Mouse (Mus musculus) stomach, embryonic 15.5 days (tissue): ENCODE measurements around the gene Srgap1. TPM values are rescaled to one million over a fixed set of nuclear protein-coding genes. Genes with fewer than 3 reads are reported as not detected.

Experiments used
- ATAC-seq: fragments of 200-750 bp; cut with Nextera tagmentation; 2 replicates; pipeline ENCODE4 v1.8.0; 2017; ENCODE audit warnings: low read depth, moderate number of reproducible peaks, moderate TSS enrichment; ENCODE audit not compliant: insufficient read depth, low FRiP score
- H3K27ac ChIP-seq: fragments of 300-500 bp; sonication (generic); 2 replicates; pipeline ENCODE4 v1.5.1; 2015; ENCODE audit warnings: mild to moderate bottlenecking, inconsistent platforms
- H3K27me3 ChIP-seq: fragments of 300-500 bp; sonication (generic); replicated peaks from 2 replicates; pipeline ENCODE4 v1.6.1; 2015; ENCODE audit warnings: inconsistent platforms
- H3K36me3 ChIP-seq: fragments of 300-500 bp; sonication (generic); 2 replicates; pipeline ENCODE4 v1.6.1; 2015; ENCODE audit warnings: inconsistent platforms
- H3K4me1 ChIP-seq: fragments of 300-500 bp; sonication (generic); 2 replicates; pipeline ENCODE4 v1.6.1; 2015; ENCODE audit warnings: inconsistent platforms
- H3K4me2 ChIP-seq: fragments of 300-500 bp; sonication (generic); 2 replicates; pipeline ENCODE4 v1.6.1; 2015; ENCODE audit warnings: mild to moderate bottlenecking, inconsistent platforms
- H3K4me3 ChIP-seq: fragments of 300-500 bp; sonication (generic); replicated peaks from 2 replicates; pipeline ENCODE4 v1.5.1; 2015; ENCODE audit warnings: inconsistent platforms
- H3K9ac ChIP-seq: fragments of 300-500 bp; sonication (generic); 2 replicates; pipeline ENCODE4 v1.6.1; 2015; ENCODE audit warnings: inconsistent platforms
- H3K9me3 ChIP-seq: fragments of 300-500 bp; sonication (generic); 2 replicates; pipeline ENCODE4 v1.6.1; 2016; ENCODE audit warnings: inconsistent platforms
- WGBS: fragments of 180-500 bp; shearing (Covaris S2); methylation state at CpG from one replicate; pipeline ENCODE4 v1.1.7; 2015; 5-methylcytosine and 5-hydroxymethylcytosine counted together
- polyA plus RNA-seq: library from polyadenylated mRNA; unstranded; fragments of >200 nt; fragmentation: Nextera tagmentation; extraction: Ambion mirVana; gene quantifications from 2 replicates; pipeline ENCODE4 v1.2.1, GENCODE M21; 2015

The Srgap1 gene
- polyA plus RNA-seq, 1 experiment from 2014 or later = 10.0 TPM

DNA sequence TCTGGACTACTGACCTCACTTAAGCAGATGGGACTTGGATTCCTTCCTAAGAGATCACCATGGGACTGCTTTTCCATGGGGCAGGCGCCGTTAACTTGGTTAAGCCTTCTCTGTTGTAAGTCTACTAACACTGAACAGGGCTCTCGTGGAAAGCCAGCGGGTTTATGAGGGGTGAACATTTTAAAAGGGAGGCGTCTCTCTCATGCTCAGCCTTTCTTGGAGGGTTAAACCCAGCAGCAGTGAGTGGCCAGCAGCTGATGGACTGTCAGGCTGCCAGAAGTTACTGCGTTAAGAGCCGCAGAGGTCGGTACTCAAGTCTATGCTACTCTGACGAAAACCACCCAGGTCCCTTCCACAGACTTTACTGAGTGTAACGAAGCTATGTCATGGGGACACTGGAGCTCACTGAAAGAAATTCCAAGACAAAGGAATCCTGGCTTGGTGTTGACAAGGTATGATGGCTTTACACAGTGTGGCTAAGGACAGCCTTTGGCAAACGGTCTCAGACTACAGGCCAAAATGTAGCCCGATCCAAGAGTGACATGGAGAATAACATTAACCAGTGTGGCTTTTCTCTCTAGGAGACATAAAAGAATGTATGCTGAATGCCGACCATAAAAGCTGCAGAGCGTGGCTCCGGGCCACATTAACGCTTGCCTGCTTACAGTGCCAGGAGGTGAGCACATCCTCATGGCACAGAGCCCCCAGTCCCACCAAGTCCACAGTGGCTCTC lies 209.8 kb downstream of the Srgap1 start:
- H3K4me3 ChIP-seq = peak overlapping the region; percentile 20; the same call in 1 of the 2 replicates
- WGBS = 46% methylated on average over 16 of the region's 16 CpGs

DNA sequence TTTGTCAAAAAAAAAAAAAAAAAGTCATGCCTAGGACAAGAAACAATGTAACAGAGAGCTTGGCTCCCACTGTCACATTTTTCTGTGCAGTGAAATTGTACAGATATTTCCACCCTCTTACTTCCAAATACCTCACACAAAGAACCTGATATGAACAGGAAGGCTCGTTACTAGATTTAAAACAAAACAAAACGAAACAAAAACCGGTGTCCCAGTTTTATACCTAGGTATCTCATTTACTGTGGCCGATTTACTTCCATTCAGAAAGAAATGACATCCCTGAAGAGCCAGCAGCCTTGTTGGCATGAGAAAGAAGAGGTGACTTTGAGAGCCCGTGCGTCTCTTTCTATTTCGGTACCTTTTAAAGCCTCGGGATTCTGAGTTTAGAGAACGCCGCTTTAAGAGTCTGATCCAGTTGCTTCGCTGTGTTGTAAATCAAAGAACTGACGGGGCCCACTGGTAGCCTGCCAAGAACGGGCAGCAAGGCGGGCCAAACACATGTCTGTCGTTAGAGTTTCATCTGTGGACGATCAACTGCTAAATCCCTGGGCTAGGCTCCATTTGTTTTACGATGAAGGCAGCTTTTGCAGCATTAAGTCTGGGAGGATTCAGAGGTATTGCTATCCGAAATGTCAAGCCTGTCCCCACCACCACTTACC lies 210.5 kb downstream of the Srgap1 start:
- WGBS = 37% methylated on average over 18 of the region's 18 CpGs
- Histone ChIP-seq H3K4me3 (peak overlapping the region; percentile 20), H3K27ac (peak overlapping the region; percentile 83)

More for the DNA sequence above, 209.8 kb downstream of the Srgap1 start:
- H3K36me3 ChIP-seq = peaks cover 6% of the 10 kb centered on the region; the same call in 1 of the 2 replicates
- H3K9ac ChIP-seq = no peak overlapping the region
- peaks cover 3% of the 10 kb centered on the region; the same call in 1 of the 2 replicates for H3K4me1 ChIP-seq
- ATAC-seq = peak; percentile 72
- no peaks in the 10 kb centered on the region for H3K27me3 ChIP-seq
- H3K4me2 ChIP-seq = peak overlapping the region; percentile 37
- H3K9me3 ChIP-seq = no peaks in the 10 kb centered on the region
- H3K27ac ChIP-seq = peak overlapping the region; percentile 83

DNA sequence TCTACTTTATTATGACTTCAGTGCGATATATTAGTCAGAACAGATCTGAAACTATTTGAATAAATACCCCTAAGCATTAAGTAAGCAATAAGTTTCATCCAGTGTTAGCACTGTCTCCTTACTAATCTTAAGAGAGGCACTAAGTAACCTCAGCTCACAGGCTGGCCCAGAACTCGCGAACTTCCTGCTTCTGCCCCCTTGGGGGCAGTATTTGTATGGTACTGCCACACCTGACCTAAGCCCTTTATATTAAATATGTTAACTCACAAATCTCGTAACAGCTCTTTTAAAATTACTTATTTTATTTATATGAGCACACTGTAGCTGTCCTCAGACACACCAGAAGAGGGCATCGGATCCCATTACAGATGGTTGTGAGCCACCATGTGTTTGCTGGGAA lies 213.7 kb downstream of the Srgap1 start:
- WGBS = 86% methylated on average over 5 of the region's 5 CpGs
- peaks cover 3% of the 10 kb centered on the region; the same call in 1 of the 2 replicates for H3K4me1 ChIP-seq
- H3K27me3 ChIP-seq = no peaks in the 10 kb centered on the region
- no peak overlapping the region for H3K4me2 ChIP-seq
- H3K36me3 ChIP-seq = no peaks in the 10 kb centered on the region
- no peak for ATAC-seq
- no peak overlapping the region for H3K27ac ChIP-seq
- H3K9me3 ChIP-seq = no peaks in the 10 kb centered on the region
- no peak overlapping the region for H3K9ac ChIP-seq
- no peak overlapping the region for H3K4me3 ChIP-seq

More for the DNA sequence above, 210.5 kb downstream of the Srgap1 start:
- Histone ChIP-seq H3K9ac (no peak overlapping the region), H3K36me3 (peaks cover 6% of the 10 kb centered on the region; the same call in 1 of the 2 replicates), H3K27me3 (no peaks in the 10 kb centered on the region), H3K9me3 (no peaks in the 10 kb centered on the region), H3K4me1 (peaks cover 3% of the 10 kb centered on the region; the same call in 1 of the 2 replicates), H3K4me2 (peak overlapping the region; percentile 37)
- peak; percentile 78; the same call in 1 of the 2 replicates for ATAC-seq

DNA sequence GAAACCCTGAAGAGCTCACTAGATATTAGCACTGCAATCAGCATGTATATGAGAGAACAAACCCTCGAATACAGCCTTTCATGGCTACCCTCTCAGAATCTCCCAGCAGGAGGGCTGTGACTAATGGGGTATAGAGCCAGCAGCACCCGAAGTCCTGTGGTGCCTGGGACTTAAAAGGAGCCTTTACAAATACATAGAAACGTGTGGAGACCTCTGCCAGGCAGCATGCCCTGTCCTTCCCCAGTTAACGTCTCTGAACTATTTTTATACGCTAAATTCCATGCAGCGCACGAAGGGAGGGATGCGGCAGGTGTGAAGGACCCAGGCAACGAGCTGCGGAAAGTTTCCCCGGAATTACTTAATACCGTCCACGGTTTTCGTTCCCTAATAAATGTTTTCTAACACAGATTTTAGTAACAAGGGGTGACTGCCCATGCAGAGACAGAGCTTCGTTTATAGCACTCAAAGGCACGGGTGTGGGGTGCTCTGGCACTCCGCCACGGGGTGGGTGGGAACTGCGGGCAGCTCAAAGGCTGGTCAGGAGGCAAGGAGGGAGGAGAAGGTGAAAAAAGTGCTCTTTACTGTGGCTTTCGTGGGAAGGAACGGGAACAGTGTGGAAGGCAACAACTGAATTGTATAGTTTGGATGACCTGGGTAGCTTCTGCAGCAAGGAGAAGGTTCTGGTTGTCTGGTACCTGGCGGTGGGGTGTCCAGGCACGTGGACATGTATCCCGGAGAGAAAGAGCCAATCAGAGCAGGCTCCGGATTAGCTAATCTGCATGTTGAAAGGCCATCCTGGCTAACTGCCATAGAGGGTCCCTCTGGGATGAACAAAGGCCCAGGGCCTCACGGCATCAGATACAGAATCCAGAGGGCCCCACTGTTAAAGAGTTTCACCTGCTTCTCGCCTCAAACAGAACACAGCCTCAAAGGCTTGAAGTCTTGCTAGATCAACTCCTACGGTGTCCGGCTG lies 216.5 kb downstream of the Srgap1 start:
- 72% methylated on average over 29 of the region's 29 CpGs for WGBS

DNA sequence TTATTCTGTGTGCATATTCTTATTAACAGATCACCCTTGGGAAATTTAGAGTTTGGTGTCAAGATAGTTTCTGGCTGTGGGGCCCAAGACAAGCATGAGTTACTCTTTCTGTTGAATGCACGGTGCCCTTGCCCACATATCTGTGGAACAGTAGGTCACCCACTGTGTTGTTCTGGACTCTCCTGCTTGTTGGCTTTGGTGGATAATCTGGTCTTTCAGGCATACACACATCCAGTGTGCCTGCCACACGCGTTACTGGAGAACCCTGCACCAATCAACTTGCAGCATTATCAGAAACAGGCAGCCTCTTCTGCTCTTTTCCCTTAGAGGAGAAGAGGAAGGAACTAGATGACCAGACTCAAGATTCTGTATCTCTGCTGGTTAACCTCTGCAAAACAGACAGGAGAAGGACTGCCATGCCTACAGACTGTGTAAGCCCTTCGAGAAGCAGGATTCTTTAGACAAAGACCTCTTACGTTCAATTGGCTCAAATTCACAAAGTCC lies 217.3 kb downstream of the Srgap1 start:
- no peaks in the 10 kb centered on the region for H3K4me1 ChIP-seq
- WGBS = 88% methylated on average over 5 of the region's 5 CpGs
- H3K4me3 ChIP-seq = no peak overlapping the region
- no peaks in the 10 kb centered on the region for H3K9me3 ChIP-seq
- no peaks in the 10 kb centered on the region for H3K27me3 ChIP-seq
- no peak overlapping the region for H3K27ac ChIP-seq
- no peak for ATAC-seq
- no peaks in the 10 kb centered on the region for H3K36me3 ChIP-seq
- no peak overlapping the region for H3K4me2 ChIP-seq
- no peak overlapping the region for H3K9ac ChIP-seq

More for the DNA sequence above, 216.5 kb downstream of the Srgap1 start:
- Histone ChIP-seq H3K4me3 (no peak overlapping the region), H3K4me1 (no peaks in the 10 kb centered on the region), H3K4me2 (no peak overlapping the region), H3K9me3 (no peaks in the 10 kb centered on the region), H3K27ac (no peak overlapping the region), H3K27me3 (no peaks in the 10 kb centered on the region), H3K9ac (no peak overlapping the region), H3K36me3 (no peaks in the 10 kb centered on the region)
- no peak for ATAC-seq

DNA sequence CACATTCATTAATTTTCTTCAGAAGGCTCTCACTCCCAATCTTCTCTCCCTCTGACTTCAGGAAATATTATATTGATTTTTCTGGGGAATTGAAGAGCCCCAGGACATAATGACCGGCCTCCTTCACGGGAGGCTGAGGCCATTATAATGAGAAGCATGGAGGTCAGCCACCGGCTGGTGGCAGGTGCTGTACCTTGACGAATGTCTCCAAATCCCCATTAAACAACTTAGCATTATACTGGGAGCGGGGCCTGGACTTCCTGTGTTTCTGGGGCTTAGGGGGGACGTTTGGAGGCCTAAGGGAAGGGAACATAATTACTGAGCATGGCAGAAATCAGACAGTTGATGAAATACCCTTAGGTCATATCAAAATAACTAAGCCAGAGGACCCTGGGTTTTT lies 218.1 kb downstream of the Srgap1 start:
- WGBS = 44% methylated on average over 6 of the region's 6 CpGs
- H3K36me3 ChIP-seq = no peaks in the 10 kb centered on the region
- no peak overlapping the region for H3K4me3 ChIP-seq
- no peaks in the 10 kb centered on the region for H3K27me3 ChIP-seq
- no peak for ATAC-seq
- no peak overlapping the region for H3K27ac ChIP-seq
- H3K4me2 ChIP-seq = no peak overlapping the region
- H3K9me3 ChIP-seq = no peaks in the 10 kb centered on the region
- H3K4me1 ChIP-seq = no peaks in the 10 kb centered on the region
- H3K9ac ChIP-seq = no peak overlapping the region

DNA sequence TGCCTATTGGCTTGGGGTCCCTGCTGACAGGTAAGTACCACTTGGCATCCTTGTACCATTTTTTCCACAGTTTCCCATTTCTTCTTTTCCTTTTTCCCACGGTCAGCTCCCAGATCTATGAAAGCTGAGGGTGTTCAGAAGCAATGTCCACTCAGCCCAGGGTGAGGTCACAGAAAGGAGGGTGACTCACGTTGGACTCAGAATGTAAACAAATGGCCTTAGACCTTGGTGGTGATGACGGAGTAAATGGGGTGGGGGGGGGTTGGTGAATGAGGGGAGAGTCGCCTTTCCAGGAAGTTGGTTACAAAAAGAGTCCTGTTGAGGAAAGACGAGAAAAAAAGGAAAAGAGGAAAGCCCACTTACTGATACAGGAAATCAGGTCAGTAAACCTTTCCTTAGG lies 224.4 kb downstream of the Srgap1 start:
- no peak overlapping the region for H3K27ac ChIP-seq
- no peaks in the 10 kb centered on the region; the same call in 1 of the 2 replicates for H3K4me1 ChIP-seq
- no peaks in the 10 kb centered on the region for H3K9me3 ChIP-seq
- no peaks in the 10 kb centered on the region for H3K27me3 ChIP-seq
- no peak; the same call in 1 of the 2 replicates for ATAC-seq
- no peaks in the 10 kb centered on the region for H3K36me3 ChIP-seq
- no peak overlapping the region for H3K4me2 ChIP-seq
- no peak overlapping the region for H3K9ac ChIP-seq
- WGBS = 46% methylated on average over 5 of the region's 5 CpGs
- H3K4me3 ChIP-seq = no peak overlapping the region

DNA sequence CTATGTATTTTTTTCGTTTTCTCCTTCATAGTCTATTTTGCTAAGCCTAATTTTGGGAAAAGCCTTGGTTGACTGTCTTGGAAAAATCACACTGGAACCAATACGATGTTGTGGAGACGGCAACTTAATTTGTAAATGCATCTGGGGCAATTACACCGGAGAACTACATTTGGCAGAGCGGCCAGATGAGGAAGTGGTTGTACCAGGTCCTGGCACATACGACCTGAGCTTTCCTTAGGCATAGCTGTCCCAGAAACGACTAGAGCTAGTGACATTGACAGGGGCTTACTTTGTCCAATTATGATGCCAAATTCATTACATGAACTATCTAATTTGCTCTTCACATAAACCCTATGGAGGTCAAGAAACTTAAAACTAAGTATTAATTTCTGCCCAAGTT lies 226.3 kb downstream of the Srgap1 start:
- Histone ChIP-seq H3K9me3 (no peaks in the 10 kb centered on the region), H3K36me3 (no peaks in the 10 kb centered on the region), H3K9ac (no peak overlapping the region), H3K27ac (no peak overlapping the region), H3K4me2 (no peak overlapping the region), H3K27me3 (no peaks in the 10 kb centered on the region), H3K4me1 (no peaks in the 10 kb centered on the region; the same call in 1 of the 2 replicates), H3K4me3 (no peak overlapping the region)
- WGBS = 83% methylated on average over 7 of the region's 7 CpGs
- no peak for ATAC-seq

DNA sequence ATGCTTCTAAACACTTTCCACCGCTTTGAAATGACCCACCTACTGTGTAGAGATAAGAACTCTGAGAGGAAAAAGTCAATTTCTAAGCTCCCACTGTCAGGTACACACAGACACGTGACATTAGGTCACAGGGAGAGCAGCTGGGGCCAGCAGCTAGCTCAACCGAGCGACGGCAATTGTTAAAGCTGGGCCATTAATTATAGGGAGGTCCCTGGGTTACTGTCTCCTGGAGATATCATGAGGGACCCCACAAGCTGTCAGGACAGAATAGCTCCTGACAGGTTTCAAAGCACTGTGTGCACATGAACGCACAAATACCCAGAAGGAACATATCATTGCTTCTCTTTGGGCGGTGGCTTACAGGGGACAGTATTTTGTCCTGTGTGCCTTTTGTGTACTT lies 229.1 kb downstream of the Srgap1 start:
- H3K9me3 ChIP-seq = no peaks in the 10 kb centered on the region
- WGBS = 37% methylated on average over 7 of the region's 7 CpGs
- no peak for ATAC-seq
- H3K27me3 ChIP-seq = no peaks in the 10 kb centered on the region
- H3K9ac ChIP-seq = no peak overlapping the region
- no peaks in the 10 kb centered on the region; the same call in 1 of the 2 replicates for H3K4me1 ChIP-seq
- no peak overlapping the region for H3K4me2 ChIP-seq
- no peaks in the 10 kb centered on the region for H3K36me3 ChIP-seq
- no peak overlapping the region for H3K4me3 ChIP-seq
- no peak overlapping the region for H3K27ac ChIP-seq

DNA sequence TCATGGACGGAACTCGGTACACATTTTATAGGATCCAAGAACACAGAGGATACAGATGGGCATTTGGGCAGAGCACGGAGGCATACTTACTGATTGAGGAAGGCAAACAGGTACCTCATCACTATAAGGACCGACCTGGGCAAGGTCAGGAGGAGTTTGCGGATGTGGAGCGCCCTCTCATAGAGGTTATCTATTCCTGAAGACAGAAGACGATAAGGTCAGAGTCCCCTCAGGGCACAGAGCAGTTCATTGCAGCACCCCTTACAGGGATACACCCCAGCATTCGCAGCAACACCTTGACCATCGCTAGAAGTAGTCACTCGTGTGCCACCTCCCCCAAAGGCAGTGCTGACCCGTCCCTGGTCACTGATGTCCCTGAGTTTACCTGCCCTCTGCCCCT lies 239.3 kb downstream of the Srgap1 start:
- Histone ChIP-seq H3K27ac (no peak overlapping the region), H3K4me1 (no peaks in the 10 kb centered on the region), H3K9ac (no peak overlapping the region), H3K9me3 (no peaks in the 10 kb centered on the region), H3K27me3 (no peaks in the 10 kb centered on the region), H3K4me3 (no peak overlapping the region), H3K4me2 (no peak overlapping the region), H3K36me3 (no peaks in the 10 kb centered on the region)
- WGBS = 86% methylated on average over 11 of the region's 11 CpGs
- no peak for ATAC-seq

DNA sequence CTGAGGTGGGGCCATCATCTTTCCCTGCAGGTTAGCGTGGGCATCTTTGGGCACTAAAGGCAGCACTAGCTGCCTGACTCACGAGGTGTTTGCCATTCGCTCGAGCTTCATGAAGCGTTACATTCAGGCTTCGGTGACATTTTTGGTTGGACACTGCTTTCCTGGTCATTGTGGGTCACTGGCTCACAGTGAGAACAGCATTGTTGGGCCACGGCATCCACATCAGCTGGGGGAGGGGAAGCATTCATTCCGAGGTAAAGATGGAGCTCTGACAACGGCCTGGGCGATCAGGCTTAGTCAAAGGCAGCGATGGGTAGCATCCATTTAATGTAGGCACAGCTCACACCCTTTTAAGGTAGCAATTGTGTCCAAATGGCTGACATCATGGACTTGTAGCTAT lies 240.3 kb downstream of the Srgap1 start:
- Histone ChIP-seq H3K4me1 (no peaks in the 10 kb centered on the region), H3K9ac (no peak overlapping the region), H3K9me3 (no peaks in the 10 kb centered on the region), H3K36me3 (no peaks in the 10 kb centered on the region), H3K4me2 (no peak overlapping the region), H3K27ac (no peak overlapping the region), H3K4me3 (no peak overlapping the region), H3K27me3 (no peaks in the 10 kb centered on the region)
- ATAC-seq = no peak
- 91% methylated on average over 11 of the region's 11 CpGs for WGBS
